Mouse (Mus musculus) gastrocnemius, postnatal 14 days (tissue): ENCODE data around the gene Tox2. TPM values are rescaled to one million over a fixed set of nuclear protein-coding genes. Genes with fewer than 3 reads are reported as not detected.

Experiments
- DNase-seq: peaks from one replicate; pipeline ENCODE4 v3.0.0; 2021; ENCODE audit warnings: mixed read lengths
- intact Hi-C: fragments of 180-260 bp; cut with DNase I; formaldehyde crosslinking; loops from one replicate; pipeline ENCODE4 v1.15.1; 2025; ENCODE audit warnings: low total_unique reads
- total RNA-seq, 2 experiments: library from RNA; stranded (reverse); gene quantifications; 2 replicates each; pipeline ENCODE4 v1.2.3; 2021

The Tox2 gene
- total RNA-seq, 2 experiments from 2014 or later: 0.29 to 0.45 TPM

- no peak for DNase-seq
- intact Hi-C loops: no loop called here
Observed at GRCm38 (mm10) chr2:163248912-163249311, 46.0 kb downstream of the Tox2 start.

GRCm38 (mm10) chr2:163252645-163253044, 49.7 kb downstream of the Tox2 start:
- intact Hi-C loops: no loop called here
- DNase-seq: no peak

GRCm38 (mm10) chr2:163253248-163254099, 50.5 kb downstream of the Tox2 start:
- no peak for DNase-seq
- intact Hi-C loops: no loop called here

GRCm38 (mm10) chr2:163254228-163254627, 51.3 kb downstream of the Tox2 start:
- intact Hi-C loops: no loop called here
- DNase-seq: no peak

- DNase-seq: no peak
- intact Hi-C loops: no loop called here
Observed at GRCm38 (mm10) chr2:163256765-163257164, 53.8 kb downstream of the Tox2 start.

GRCm38 (mm10) chr2:163261362-163262054, 58.6 kb downstream of the Tox2 start:
- intact Hi-C loops: no loop called here
- DNase-seq: no peak

GRCm38 (mm10) chr2:163262055-163262420, 59.1 kb downstream of the Tox2 start:
- no peak for DNase-seq
- intact Hi-C loops: no loop called here

- no peak for DNase-seq
- intact Hi-C loops: no loop called here
Observed at GRCm38 (mm10) chr2:163267097-163267496, 64.2 kb downstream of the Tox2 start.

GRCm38 (mm10) chr2:163271581-163272492, 68.9 kb downstream of the Tox2 start:
- DNase-seq: no peak
- intact Hi-C loops: loop anchor here (10.0 kb wide), 1 partner anchor 133 kb away; no protein-coding TSS in a partner anchor

GRCm38 (mm10) chr2:163273815-163274214, 70.9 kb downstream of the Tox2 start:
- DNase-seq: no peak
- intact Hi-C loops: loop anchor here (10.0 kb wide), 1 partner anchor 131 kb away; no protein-coding TSS in a partner anchor

- no peak for DNase-seq
- intact Hi-C loops: loop anchor here (10.0 kb wide), 1 partner anchor 129 kb away; no protein-coding TSS in a partner anchor
Observed at GRCm38 (mm10) chr2:163275986-163276385, 73.1 kb downstream of the Tox2 start.

GRCm38 (mm10) chr2:163277979-163278378, 75.1 kb downstream of the Tox2 start:
- intact Hi-C loops: loop anchor here (10.0 kb wide), 1 partner anchor 127 kb away; no protein-coding TSS in a partner anchor
- no peak for DNase-seq

GRCm38 (mm10) chr2:163280636-163281322, 77.9 kb downstream of the Tox2 start:
- no peak for DNase-seq
- intact Hi-C loops: no loop called here

- DNase-seq: no peak
- intact Hi-C loops: no loop called here
Observed at GRCm38 (mm10) chr2:163284856-163285255, 81.9 kb downstream of the Tox2 start.

GRCm38 (mm10) chr2:163285335-163285734, 82.4 kb downstream of the Tox2 start:
- intact Hi-C loops: no loop called here
- no peak for DNase-seq

- intact Hi-C loops: no loop called here
- no peak for DNase-seq
Observed at GRCm38 (mm10) chr2:163285762-163286161, 82.8 kb downstream of the Tox2 start.

GRCm38 (mm10) chr2:163288881-163289379, 86.0 kb downstream of the Tox2 start:
- intact Hi-C loops: no loop called here
- DNase-seq: peak; percentile 43

- intact Hi-C loops: no loop called here
- no peak for DNase-seq
Observed at GRCm38 (mm10) chr2:163296999-163297630, 94.2 kb downstream of the Tox2 start.
